Mouse (Mus musculus) CD4-positive, CD25-positive, alpha-beta regulatory T cell (primary cell): ENCODE data around the gene Dnajc9. TPM values are rescaled to one million over a fixed set of nuclear protein-coding genes. Genes with fewer than 3 reads are reported as not detected.

Experiments
- polyA plus RNA-seq: library from polyadenylated mRNA; unstranded; fragments of 100-300 nt; shearing (Covaris generic); gene quantifications from one replicate; pipeline ENCODE4 v1.2.1, GENCODE M21; 2017

Gene Dnajc9
- 145 TPM for polyA plus RNA-seq

GRCm38 (mm10) chr14:20388441-20389129, at the start of gene Dnajc9:
Dnajc9 (minus strand) TSS chr14:20388910.

DNA sequence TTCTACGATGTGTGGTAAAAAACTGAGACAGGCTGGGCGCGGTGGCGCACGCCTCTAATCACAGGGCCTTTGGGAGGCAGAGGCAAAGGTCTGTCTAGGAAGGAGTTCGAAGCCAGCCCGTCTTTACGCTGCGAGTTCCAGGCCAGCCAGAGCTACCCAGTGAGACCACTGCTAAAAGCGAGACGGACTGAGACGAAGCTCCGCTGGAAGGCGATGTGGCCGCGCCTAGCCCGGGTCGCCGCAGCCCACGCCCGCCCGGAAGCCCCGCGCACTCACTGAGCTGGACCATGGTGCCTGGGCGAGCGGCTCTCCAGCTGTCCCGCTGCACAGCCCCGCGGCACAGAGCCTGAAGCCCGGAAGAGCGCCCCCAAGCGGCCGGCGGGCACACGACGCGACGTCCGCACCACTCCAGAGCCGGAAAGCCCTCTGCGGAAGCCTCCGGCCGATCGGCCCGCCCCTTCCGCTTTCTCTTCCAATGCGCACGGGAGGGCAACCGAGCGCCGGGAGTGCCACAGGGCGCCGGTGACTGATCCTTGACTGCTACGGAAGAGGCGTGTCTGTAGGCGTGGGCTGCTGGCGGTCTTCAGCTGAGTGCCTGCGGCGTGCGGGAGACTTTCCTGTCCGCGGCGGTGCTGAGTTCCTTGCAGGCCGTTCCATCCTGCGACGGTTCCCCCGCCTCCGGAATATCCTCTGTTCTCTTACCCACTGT, 4.6 kb upstream of the Dnajc9 start, which contains the start of gene Mrps16:
TSS of gene Mrps16 (minus strand) at position 430 of the 709 bp plus-strand sequence.

DNA sequence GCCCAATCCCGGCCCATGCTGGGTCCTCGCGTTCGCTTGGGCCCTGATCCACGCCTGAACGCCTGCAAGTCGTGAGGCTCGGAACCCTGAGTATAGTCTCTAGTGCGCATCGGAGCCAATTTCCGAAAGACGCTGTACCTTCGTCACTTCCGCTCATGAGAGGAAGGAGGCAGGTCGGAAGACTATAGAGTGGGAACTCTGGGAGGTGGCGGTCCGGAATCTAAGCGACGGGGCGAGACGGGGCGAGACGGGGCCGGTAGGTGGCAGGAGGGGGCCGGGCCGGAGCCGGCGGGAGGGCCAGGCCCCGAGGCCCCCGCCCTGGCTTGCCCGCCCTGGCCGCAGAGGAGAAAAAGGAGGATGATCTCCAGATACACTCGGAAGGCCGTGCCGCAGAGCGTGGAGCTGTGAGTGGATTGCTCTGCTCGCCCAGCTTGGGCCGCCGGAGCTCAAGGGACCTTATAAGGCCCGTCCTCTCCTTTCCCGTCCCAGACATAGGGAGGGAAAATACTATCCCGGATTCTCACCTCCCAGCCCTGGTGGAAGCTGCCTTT, 40.6 kb downstream of the Dnajc9 start, which contains the start of the genes Ecd and Fam149b:
TSS of gene Ecd (minus strand) at position 131 of the 551 bp plus-strand sequence.
TSS of gene Fam149b (plus strand) at position 172 of the 551 bp plus-strand sequence.

Other genes starting within 250 kb of the Dnajc9 start
- gene Kcnk5, start 207.1 kb downstream of the Dnajc9 start, polyA plus RNA-seq, result 6.7 TPM
- not detected for gene Kcnk16, start 119.7 kb downstream of the Dnajc9 start, polyA plus RNA-seq
- 17.6 TPM for gene Nudt13, start 94.2 kb downstream of the Dnajc9 start, polyA plus RNA-seq
- 61.1 TPM for gene Ecd, start 40.8 kb downstream of the Dnajc9 start, polyA plus RNA-seq
- 75.8 TPM for gene Fam149b, start 40.7 kb downstream of the Dnajc9 start, polyA plus RNA-seq
- gene Mrps16, start 4.7 kb upstream of the Dnajc9 start, polyA plus RNA-seq, result 98.6 TPM
- not detected for gene Cfap70, start 63.3 kb upstream of the Dnajc9 start, polyA plus RNA-seq
- gene Anxa7, start 91.2 kb upstream of the Dnajc9 start, polyA plus RNA-seq, result 44.0 TPM
- 1.7 TPM for gene Mss51, start 108.0 kb upstream of the Dnajc9 start, polyA plus RNA-seq
- 31.4 TPM for gene Ppp3cb, start 157.7 kb upstream of the Dnajc9 start, polyA plus RNA-seq